Mouse (Mus musculus) midbrain, embryonic 11.5 days (tissue): Measurements from ENCODE around the gene Gm5741. TPM values are rescaled to one million over a fixed set of nuclear protein-coding genes. Genes with fewer than 3 reads are reported as not detected.

Experiments
- ATAC-seq: fragments of 200-750 bp; cut with Nextera tagmentation; 2 replicates; pipeline ENCODE4 v1.8.0; 2017; ENCODE audit warnings: moderate TSS enrichment, moderate library complexity; ENCODE audit not compliant: low FRiP score
- DNase-seq: peaks from one replicate; pipeline ENCODE4 v3.0.0; 2015; ENCODE audit warnings: low spot score; ENCODE audit errors: missing footprints
- H3K27ac ChIP-seq: fragments of 300-500 bp; sonication (generic); 2 replicates; pipeline ENCODE4 v1.5.1; 2014; ENCODE audit warnings: low read depth, low read length
- H3K27me3 ChIP-seq: fragments of 300-500 bp; sonication (generic); 2 replicates; pipeline ENCODE4 v1.6.1; 2014; ENCODE audit warnings: mild to moderate bottlenecking, low read length, moderate library complexity, mixed read lengths; ENCODE audit not compliant: control insufficient read depth, insufficient read depth
- H3K36me3 ChIP-seq: fragments of 300-500 bp; sonication (generic); 2 replicates; pipeline ENCODE4 v1.6.1; 2014; ENCODE audit warnings: mild to moderate bottlenecking, low read length, moderate library complexity, mixed read lengths; ENCODE audit not compliant: control insufficient read depth, insufficient read depth
- H3K4me1 ChIP-seq: fragments of 300-500 bp; sonication (generic); 2 replicates; pipeline ENCODE4 v1.6.1; 2014; ENCODE audit warnings: low read length; ENCODE audit not compliant: control insufficient read depth, insufficient read depth
- H3K4me2 ChIP-seq: fragments of 300-500 bp; sonication (generic); 2 replicates; pipeline ENCODE4 v1.6.1; 2014; ENCODE audit warnings: mild to moderate bottlenecking, moderate library complexity
- H3K4me3 ChIP-seq: fragments of 300-500 bp; sonication (generic); 2 replicates; pipeline ENCODE4 v1.5.1; 2014; ENCODE audit warnings: low read depth, low read length
- H3K9ac ChIP-seq: fragments of 300-500 bp; sonication (generic); 2 replicates; pipeline ENCODE4 v1.6.1; 2014; ENCODE audit warnings: low read length
- H3K9me3 ChIP-seq: fragments of 300-500 bp; sonication (generic); 2 replicates; pipeline ENCODE4 v1.6.1; 2016; ENCODE audit warnings: low read length; ENCODE audit not compliant: control insufficient read depth
- WGBS: fragments of 180-500 bp; shearing (Covaris S2); extraction: QIAGEN DNeasy Blood & Tissue Kit; methylation state at CpG from one replicate; pipeline ENCODE4 v1.1.7; 2014; 5-methylcytosine and 5-hydroxymethylcytosine counted together
- polyA plus RNA-seq: library from polyadenylated mRNA; unstranded; fragments of >200 nt; fragmentation: Nextera tagmentation; extraction: Ambion mirVana; gene quantifications from 2 replicates; pipeline ENCODE4 v1.2.1, GENCODE M21; 2014

The Gm5741 gene
- polyA plus RNA-seq: 0.53 TPM in 1 of 2 replicates, not detected in the other

GRCm38 (mm10) chr8:85067982-85068381 lies at the start of gene Gm5741:
Gene Gm5741, minus strand, starts transcription at chr8:85067982.
- H3K27ac ChIP-seq: no peak within 1 kb of the TSS
- no peak within 1 kb of the TSS for H3K4me3 ChIP-seq
- no peaks in the 10 kb centered on the region for H3K9me3 ChIP-seq
- DNase-seq (no peak), ATAC-seq (no peak)
- H3K36me3 ChIP-seq: no peaks in the 10 kb centered on the region
- no peaks in the 10 kb centered on the region for H3K27me3 ChIP-seq
- H3K4me2 ChIP-seq: no peak within 1 kb of the TSS
- no peak within 1 kb of the TSS for H3K9ac ChIP-seq
- H3K4me1 ChIP-seq: peaks cover 6% of the 10 kb centered on the region

GRCm38 (mm10) chr8:85116984-85117383 lies 49.2 kb upstream of the Gm5741 start:
- no peak for ATAC-seq
- H3K9me3 ChIP-seq: no peaks in the 10 kb centered on the region
- no peaks in the 10 kb centered on the region for H3K36me3 ChIP-seq

GRCm38 (mm10) chr8:85115501-85115900 lies 47.7 kb upstream of the Gm5741 start:
- DNase-seq (no peak), ATAC-seq (no peak)
- Histone ChIP-seq H3K36me3 (no peaks in the 10 kb centered on the region), H3K27me3 (no peaks in the 10 kb centered on the region), H3K4me1 (no peaks in the 10 kb centered on the region), H3K27ac (no peak overlapping the region), H3K4me3 (no peak overlapping the region), H3K9me3 (no peaks in the 10 kb centered on the region), H3K4me2 (no peak overlapping the region), H3K9ac (no peak overlapping the region)
- 73% methylated on average over 4 of the region's 4 CpGs for WGBS

More at GRCm38 (mm10) chr8:85116984-85117383, 49.2 kb upstream of the Gm5741 start:
- no peak overlapping the region for H3K4me3 ChIP-seq
- WGBS: 93% methylated on average over 7 of the region's 7 CpGs
- DNase-seq: no peak
- no peak overlapping the region for H3K9ac ChIP-seq
- H3K4me2 ChIP-seq: no peak overlapping the region
- no peaks in the 10 kb centered on the region for H3K4me1 ChIP-seq
- H3K27ac ChIP-seq: no peak overlapping the region
- no peaks in the 10 kb centered on the region for H3K27me3 ChIP-seq

- no peaks in the 10 kb centered on the region for H3K27me3 ChIP-seq
- H3K36me3 ChIP-seq: peaks cover 4% of the 10 kb centered on the region; the same call in 1 of the 2 replicates
- H3K9ac ChIP-seq: no peak overlapping the region
- H3K4me2 ChIP-seq: no peak overlapping the region
- no peak overlapping the region for H3K4me3 ChIP-seq
- H3K9me3 ChIP-seq: no peaks in the 10 kb centered on the region
- DNase-seq (no peak), ATAC-seq (no peak)
- no peaks in the 10 kb centered on the region for H3K4me1 ChIP-seq
- WGBS: 93% methylated on average over 10 of the region's 10 CpGs
- H3K27ac ChIP-seq: no peak overlapping the region
Measured at GRCm38 (mm10) chr8:85113241-85113640, 45.5 kb upstream of the Gm5741 start.

GRCm38 (mm10) chr8:85100076-85100665 lies 32.4 kb upstream of the Gm5741 start:
- H3K9ac ChIP-seq: no peak overlapping the region
- no peak overlapping the region for H3K27ac ChIP-seq
- no peaks in the 10 kb centered on the region for H3K9me3 ChIP-seq
- no peaks in the 10 kb centered on the region for H3K4me1 ChIP-seq
- no peak overlapping the region for H3K4me2 ChIP-seq
- no peak for ATAC-seq
- no peaks in the 10 kb centered on the region for H3K27me3 ChIP-seq
- 82% methylated on average over 4 of the region's 4 CpGs for WGBS
- no peak overlapping the region for H3K4me3 ChIP-seq
- no peaks in the 10 kb centered on the region; the same call in 1 of the 2 replicates for H3K36me3 ChIP-seq
- no peak for DNase-seq

GRCm38 (mm10) chr8:85096850-85097249 lies 29.1 kb upstream of the Gm5741 start:
- Histone ChIP-seq H3K9ac (no peak overlapping the region), H3K27ac (no peak overlapping the region), H3K4me1 (no peaks in the 10 kb centered on the region), H3K9me3 (no peaks in the 10 kb centered on the region), H3K27me3 (no peaks in the 10 kb centered on the region), H3K36me3 (no peaks in the 10 kb centered on the region; the same call in 1 of the 2 replicates), H3K4me2 (no peak overlapping the region), H3K4me3 (no peak overlapping the region)
- 91% methylated on average over 4 of the region's 4 CpGs for WGBS
- DNase-seq (no peak), ATAC-seq (no peak)

- no peak overlapping the region for H3K4me2 ChIP-seq
- H3K4me3 ChIP-seq: no peak overlapping the region
- DNase-seq (no peak), ATAC-seq (no peak)
- 91% methylated on average over 16 of the region's 16 CpGs for WGBS
- H3K27ac ChIP-seq: no peak overlapping the region
- H3K9ac ChIP-seq: no peak overlapping the region
- no peaks in the 10 kb centered on the region for H3K9me3 ChIP-seq
- H3K27me3 ChIP-seq: no peaks in the 10 kb centered on the region
- no peaks in the 10 kb centered on the region for H3K4me1 ChIP-seq
- no peaks in the 10 kb centered on the region; the same call in 1 of the 2 replicates for H3K36me3 ChIP-seq
Measured at GRCm38 (mm10) chr8:85096196-85096595, 28.4 kb upstream of the Gm5741 start.

GRCm38 (mm10) chr8:85095566-85095965 lies 27.8 kb upstream of the Gm5741 start:
- Histone ChIP-seq H3K9ac (no peak overlapping the region), H3K36me3 (no peaks in the 10 kb centered on the region; the same call in 1 of the 2 replicates), H3K4me1 (no peaks in the 10 kb centered on the region), H3K4me3 (no peak overlapping the region), H3K9me3 (no peaks in the 10 kb centered on the region), H3K4me2 (no peak overlapping the region), H3K27me3 (no peaks in the 10 kb centered on the region), H3K27ac (no peak overlapping the region)
- DNase-seq (no peak), ATAC-seq (no peak)
- 93% methylated on average over 7 of the region's 7 CpGs for WGBS

GRCm38 (mm10) chr8:85095051-85095450 lies 27.3 kb upstream of the Gm5741 start:
- Histone ChIP-seq H3K36me3 (no peaks in the 10 kb centered on the region; the same call in 1 of the 2 replicates), H3K4me2 (no peak overlapping the region), H3K9ac (no peak overlapping the region), H3K4me3 (no peak overlapping the region), H3K27ac (no peak overlapping the region), H3K27me3 (no peaks in the 10 kb centered on the region), H3K4me1 (no peaks in the 10 kb centered on the region), H3K9me3 (no peaks in the 10 kb centered on the region)
- DNase-seq (no peak), ATAC-seq (no peak)
- 92% methylated on average over 13 of the region's 13 CpGs for WGBS
